Mouse (Mus musculus) right cerebral cortex, postnatal 14 days (tissue): ENCODE measurements around the gene Tef.

ENCODE experiments used
- DNase-seq: peaks from one replicate; pipeline ENCODE4 v3.0.0; 2022

Tef gene

DNA sequence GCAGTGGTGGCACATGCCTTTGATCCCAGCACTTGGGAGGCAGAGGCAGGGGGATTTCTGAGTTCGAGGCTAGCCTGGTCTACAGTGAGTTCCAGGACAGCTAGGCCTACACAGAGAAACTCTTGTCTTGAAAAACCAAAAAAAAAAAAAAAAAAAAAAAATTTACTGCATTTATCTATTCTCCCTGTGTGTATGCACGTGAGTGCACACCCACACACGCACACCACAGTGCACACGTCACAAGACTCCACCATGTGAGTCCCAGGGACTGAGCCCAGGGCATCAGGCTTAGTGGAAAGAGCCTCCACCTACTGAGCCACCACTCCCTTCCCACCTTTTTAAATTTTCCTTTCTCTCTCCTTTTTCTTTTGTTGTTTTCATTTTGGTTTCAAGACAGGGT lies 28.3 kb downstream of the Tef start:
- no peak for DNase-seq

DNA sequence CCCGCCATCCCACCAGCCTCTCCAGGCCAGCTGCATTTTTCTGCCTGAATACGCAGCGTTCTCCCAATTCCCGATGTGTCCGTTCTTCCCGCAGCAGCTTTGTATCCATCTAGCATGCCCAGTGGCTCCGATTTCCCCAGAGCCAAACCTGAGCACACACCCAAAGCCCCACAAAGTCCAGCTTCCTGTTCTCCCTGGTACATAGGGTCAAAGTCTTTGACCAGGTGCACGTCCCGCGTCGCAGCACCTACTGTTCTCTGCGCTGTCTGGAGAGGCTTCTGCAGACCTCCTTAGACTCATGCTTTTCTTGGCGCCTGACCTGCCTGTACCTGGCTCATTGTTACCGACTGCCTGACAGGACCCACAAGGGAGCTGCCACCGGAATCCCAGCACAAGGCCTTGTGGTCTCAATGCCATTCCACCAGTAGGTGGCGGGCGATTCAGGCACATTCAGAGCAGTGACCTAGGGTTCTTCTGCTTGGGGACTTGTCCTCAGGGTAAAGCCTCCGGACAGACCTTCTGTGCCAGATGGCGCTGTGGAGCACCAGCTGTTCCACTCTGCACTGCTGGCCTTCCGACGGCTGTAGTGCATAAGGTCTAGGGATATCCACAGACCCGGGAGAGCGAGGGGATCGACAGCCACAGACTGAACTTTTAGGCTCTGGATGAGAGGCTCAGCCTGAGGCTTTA lies 29.1 kb downstream of the Tef start:
- DNase-seq = peak; percentile 90

DNA sequence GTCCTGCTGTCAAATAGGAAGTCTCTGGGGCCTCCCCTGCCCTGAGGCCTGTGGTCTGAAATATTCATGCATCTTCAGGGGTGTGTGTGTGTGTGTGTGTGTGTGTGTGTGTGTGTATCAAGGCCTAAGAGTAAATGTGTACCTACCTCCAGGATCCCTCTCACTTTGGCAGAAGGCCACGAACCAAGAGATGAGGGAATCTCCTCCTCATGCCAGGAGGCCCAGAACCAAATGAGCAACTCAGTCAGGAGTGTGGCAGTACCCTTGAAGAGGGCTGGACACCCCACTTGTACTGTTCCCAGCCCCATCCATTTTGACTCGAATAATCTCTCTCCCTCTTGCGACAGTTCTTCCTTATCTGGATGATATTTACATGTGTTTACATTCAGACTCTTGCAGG lies 30.0 kb downstream of the Tef start:
- no peak for DNase-seq

DNA sequence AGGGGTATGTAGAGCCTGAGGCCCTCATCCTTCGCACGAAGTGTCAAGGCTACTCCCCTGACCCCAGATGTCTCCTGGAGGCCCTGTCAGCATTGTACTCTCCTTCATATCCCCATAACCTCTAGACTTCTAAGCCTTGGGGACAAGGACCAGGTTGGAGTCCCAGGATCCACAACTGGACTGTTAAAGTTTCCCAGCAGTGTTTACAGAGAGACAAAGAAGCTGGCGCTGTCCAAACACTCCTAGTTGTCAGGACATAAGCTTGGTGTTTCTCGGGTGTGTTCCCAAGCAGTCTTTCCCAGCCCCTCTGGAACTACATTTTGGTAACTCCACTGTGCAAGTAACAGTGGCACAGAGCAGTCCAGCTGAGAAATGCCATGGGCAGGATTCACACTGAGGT lies 31.3 kb downstream of the Tef start:
- DNase-seq = no peak

DNA sequence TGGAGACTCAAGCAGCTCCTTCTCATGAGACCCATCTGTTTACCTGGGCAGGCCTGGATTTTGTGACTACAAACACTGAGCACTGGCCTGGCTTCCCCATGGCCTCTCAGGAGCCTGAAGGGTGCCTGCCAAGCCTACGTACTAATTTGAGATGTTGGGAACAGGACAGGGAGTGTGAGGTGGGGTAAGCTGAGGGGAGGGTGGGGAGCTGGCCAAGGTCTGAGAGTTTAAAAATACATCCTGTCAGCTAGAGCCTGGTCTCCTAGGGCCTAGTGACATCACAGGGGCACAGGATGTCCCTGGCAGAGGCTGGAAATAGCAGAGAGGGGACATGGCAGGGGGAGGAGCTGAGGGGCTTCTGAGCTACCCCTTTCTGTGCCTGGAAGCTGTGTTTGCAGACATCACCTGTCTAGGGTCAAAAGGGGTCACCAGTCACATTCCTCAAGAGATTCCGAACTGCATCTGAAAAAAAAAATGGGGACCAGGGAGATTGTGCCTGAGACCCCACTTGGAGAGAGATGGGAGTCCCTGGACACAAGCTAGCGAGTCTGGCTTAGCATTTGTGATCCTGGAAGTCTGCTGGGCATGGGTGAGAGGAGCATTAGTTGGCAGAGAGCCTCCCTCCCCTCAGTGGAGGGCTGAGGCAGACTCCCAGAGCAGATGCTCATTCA lies 32.1 kb downstream of the Tef start:
- DNase-seq = no peak

DNA sequence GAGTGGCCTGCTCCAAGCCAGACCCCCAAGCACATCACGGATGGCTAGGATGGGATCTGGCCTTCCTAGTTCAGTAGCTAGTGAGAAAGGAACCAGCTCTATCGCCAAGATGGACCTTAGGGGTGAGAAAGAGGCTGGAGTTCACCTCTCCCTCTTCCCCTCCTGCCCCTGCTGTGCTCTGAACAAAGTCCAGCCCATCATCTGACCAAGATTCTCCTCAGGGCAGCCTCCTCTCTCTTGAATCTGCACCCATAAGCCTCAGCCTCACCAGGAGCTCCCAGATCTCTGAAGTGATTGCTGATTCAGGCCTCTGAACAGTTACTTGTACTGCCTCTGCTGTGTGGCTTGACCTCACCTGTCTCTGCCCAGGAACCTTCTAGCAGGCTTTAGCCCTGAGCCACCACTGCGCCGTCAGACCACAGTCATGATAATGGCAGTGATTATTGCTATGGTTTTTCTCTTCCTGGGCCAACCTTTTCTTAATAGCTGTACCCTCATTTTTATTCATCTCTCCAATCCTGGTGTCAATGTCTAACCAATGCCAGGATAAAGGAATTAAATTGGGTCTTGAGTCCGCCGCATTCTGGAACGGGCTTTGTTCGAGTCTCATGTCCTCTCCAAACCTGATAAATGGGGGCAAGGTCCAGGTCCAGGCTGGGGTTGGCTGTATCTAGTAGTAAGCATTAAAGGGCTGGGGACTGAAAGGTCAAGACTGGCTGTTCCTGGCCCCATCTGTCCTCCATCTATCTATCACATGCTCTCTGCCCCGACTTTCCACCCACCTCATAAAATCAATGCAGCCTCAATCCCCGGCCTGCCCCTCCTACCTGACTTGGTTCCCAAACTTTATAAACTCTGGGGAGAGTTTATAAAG lies 33.0 kb downstream of the Tef start:
- DNase-seq = no peak

DNA sequence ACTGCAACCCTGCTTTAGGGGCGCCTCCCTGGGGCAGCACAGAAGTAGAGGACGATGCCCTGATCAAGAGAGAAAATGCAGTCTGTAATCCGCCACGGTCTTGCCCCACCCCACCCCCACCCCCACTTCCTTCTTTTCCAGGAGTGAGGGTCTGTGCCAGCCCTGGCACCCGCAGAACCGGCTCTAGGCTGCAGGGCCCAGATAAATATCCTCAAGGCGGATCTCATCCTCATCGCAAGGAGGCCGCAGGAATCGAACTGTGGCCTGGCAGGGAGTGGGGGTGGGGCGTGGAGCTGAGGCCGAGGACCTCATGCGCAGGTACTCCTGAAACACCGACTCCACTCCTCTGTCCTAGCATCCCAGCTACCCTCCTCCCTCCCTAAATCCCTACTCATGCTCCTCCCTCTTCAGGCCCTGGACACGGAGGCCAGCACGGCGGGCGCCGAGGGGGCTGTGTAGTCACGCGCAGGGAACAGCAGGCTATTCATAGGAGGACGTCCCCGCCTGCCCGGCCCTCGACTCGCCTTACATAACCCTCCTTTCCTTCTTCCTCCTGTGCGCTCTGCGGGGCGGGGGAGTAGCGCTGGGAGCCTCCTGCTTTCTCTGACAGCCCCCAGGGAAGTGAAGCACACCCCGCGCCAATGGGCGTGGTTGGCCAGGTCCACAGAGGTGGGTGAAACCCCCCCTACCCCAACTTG lies 34.1 kb downstream of the Tef start:
- DNase-seq = peak; percentile 86

DNA sequence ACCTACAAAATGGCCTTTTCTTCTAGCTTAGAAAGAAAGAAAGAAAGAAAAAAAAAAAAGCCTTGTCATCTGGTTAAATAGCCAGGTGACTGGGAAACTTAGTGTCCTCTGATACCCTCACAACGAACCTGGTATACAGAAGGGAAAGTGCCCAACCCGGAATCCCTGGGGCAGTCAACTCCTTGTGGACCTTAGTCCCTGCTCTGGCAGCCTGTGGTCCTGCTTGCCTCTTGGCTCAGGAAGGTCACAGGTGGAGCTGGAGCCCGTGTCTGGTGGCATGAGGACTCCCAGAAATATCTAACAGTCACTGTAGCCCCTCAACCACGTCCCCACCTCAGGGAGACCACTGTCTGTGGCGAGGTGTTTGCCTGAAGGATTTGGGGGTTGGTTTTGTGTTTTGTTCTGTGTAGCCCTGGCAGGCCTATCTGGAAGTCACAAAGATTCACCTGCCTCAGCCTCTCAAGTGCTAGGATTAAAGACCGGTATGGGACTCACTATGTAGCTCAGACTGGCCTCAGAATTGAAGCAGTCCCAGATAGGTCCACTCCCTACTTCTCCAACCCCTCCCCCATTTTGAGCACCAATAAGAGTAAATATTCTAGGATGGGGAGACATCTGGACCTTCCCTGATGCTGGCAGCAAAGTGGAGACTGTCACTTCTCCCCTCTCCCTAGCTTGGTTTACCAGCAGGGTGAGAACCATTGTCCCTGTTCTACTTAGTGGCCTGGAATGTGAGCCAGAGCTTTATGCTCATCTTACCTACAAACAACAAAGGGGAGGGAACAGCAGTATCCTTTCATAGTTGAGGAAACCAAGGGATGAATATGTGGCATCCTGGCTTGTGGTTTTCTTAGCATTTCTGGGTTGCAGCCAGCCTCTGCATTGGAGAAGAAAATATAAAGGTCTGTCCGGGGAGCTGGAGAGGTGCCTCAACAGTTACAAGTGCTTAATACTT lies 35.0 kb downstream of the Tef start:
- no peak for DNase-seq

DNA sequence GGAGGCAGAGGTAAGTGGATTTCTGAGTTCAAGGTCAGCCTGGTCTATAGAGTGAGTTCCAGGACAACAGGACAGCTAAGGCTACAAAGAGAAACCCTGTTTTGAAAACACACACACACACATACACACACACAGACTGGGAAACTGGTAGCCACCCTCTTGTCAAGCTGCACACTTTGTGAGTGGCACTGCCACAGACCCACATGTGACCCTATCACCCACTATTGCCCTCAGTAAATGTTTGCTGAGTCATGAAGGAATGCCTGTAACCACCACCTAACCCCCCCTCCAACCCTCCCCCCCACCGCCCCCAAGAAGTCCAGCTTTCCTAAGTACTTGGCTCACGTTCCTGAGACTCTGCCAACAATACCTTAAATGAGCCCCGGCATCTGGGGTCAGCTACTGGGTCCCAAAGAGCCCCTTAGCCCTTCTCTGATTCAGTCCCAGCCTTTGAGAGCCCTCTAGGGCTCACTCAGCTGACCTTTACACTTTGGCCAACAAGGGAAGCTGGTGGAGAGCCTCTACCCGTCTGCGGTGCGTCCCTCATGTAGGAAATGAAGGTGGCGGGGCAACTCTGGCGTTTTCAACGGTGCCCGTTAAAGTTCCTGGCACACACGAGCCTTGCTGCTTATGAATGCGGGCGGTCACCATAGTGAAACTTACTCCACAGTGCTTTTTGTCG lies 36.5 kb downstream of the Tef start:
- no peak for DNase-seq

DNA sequence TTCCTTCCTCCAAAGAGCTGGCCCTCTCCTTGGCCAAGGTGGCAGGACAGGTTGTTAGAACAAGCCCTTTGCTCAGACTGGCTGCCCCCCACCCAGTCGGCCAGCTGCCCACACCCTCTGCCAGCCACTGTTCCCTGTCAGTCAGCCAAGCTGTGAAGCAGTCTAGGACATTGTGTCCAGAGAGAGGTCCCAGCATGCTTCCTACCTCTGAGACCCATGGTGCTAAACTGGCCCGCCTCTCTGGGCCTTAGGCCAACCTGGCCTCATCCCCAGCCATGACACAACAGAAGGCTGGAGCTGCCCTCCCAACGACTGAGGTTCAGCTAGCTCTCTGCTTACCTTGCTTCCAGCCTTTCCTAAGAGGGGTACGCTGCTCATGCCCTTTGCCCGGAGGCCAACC lies 37.4 kb downstream of the Tef start:
- peak; percentile 40 for DNase-seq

DNA sequence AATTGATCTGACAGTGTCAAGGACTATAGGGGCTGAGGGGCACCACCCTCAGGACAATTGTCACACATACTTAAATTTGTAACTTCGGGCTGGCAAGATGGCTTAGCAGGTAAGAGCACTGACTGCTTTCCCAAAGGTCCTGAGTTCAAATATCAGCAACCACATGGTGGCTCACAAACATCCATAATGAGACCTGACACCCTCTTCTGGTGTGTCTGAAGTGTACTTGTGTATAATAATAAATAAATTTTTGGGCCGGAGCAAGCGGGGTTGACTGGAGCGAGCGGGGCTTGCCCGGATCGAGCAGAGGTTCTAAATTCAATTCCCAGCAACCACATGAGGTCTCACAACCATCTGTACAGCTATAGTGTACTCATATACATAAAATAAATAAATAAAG lies 38.1 kb downstream of the Tef start:
- DNase-seq = no peak

DNA sequence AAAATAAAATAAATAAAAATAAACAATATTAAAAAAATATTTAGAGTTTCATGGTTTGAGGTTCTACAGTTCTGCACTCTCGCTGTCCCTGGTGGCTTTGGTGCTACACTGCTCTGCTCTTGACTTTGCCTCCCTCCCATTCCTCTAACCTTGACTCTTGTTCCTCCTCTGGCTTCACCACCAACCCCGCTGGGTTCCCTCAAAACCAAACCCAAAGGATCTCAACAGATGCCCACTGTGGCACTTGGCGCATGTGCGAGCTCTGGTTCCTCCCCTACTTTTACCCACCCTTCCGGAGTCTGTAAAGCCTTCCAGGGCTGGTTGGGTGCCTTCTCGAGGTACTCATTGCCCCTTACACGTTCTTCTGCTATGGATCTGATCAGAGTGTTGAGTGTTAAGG lies 40.1 kb downstream of the Tef start:
- no peak for DNase-seq

DNA sequence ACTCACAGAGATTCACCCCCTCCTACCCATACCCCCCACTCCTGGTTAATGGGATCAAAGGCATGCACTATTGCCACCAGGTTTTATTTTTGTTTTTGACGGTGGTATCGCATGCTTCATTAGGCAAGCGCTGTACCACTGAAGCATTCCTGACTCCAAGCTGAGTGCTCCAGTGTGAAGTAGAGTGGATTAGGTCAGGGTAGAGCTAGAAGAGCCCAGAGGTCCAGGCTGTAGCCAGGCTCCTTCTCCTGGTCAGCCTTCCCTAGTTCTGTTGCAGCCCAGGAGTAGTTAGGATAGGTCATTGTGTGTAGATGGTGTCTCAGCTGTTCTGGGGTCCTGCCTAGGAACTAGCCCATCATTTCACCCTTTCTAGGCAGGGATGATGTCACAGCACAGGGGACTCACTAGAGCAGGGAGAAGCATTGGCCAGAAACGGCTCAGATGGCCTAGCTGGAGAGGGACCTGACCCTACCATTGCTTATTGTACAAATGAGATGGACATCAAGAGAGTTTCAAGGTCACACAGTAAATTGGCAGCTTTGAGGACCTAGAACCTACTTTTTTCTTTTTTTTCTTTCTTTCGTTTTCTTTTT lies 42.9 kb downstream of the Tef start:
- no peak for DNase-seq

DNA sequence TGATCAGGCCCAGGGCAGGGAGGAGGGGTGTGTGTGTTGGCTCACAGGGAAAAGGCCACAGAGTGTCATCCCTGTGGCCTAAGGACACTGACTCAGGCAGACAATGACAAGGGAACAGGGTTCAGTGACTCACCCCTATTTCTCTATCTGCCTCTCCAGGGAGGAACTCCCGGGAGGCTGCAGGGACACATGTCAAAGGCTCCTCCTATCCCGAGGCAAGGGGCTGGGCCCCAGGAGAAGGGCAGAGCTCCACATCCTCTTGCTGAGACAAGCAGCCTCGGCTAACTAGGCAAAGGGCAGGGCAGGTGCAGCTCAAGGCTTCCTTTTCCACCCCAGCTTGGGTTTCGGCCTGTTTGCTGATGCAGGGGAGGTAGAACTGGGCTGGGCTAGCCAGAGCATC lies 43.5 kb downstream of the Tef start:
- DNase-seq = no peak

DNA sequence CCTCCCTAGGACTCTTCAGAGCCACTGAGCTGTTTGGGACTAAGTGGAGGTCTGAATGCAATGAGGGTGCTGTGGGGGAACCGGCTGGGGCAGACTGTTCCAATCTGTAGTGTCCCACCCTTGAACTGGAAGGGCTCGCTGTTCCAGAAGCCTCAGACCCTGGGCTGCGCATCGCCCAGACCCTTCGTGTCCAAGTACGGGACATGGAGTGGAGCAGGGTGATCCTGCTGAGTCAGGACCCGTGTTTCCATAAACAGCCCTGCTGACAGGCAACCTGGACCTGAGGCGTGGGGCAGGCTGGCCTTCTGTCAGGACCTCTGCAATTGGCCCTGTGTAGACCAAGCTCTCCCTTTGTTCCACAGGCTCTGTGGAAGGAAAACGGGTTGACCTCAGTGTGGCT lies 44.5 kb downstream of the Tef start:
- DNase-seq = no peak

DNA sequence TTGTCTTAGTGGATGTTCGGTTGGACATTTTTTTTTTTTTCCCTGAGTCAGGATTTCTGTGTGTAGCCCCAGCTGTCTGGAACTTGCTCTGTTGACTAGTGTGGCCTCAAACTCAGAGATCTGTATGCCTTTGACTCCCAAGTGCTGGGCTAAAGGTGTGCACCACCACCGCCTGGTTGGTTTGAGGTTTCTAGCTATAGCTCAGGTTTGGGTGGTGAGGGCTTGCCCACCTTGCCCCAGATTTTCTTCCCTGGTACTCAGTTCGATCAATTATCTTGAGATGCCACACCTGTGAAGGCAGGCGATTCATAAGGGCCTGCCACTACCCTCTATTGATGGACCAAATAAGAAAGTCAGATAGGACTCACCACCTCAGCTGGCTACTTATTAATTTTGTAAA lies 44.9 kb downstream of the Tef start:
- no peak for DNase-seq

DNA sequence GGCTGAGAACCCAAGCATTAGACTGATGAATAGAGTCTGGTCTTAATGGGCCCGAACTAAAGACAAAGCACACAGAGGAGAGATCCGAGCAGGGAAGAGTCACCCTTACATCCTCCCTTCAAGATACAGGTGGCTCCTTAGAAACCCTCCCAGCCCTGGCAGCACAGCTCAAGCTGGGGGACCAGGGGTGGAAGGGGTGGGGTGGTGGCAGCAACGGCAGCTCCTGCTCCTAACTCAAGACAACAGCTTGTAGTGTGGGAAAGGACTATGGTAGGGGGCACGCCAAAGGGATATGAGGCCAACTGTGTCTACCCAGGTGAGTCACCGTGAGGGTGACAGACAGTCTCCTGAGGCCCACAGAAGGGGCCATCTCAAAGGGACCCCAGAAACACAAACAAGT lies 45.6 kb downstream of the Tef start:
- no peak for DNase-seq

DNA sequence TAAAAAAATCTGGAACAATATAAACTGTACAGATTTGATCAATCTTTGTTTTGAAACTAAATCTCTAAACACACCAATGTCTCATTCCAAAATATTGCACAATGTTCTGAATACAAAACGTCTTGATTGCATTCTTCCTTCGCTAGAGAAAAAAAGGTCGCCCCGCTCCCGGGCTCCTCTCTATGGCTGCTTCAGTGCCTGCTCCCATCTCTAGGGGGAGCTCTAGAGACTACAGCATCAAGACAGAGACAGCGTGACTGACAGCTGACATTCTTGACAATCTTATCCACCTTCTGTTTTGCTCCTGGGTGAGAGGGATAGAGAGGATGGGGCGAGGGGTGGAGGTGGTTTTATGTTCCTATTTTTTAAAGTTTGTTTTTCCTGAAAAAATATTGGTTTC lies 46.1 kb downstream of the Tef start:
- peak; percentile 51 for DNase-seq

DNA sequence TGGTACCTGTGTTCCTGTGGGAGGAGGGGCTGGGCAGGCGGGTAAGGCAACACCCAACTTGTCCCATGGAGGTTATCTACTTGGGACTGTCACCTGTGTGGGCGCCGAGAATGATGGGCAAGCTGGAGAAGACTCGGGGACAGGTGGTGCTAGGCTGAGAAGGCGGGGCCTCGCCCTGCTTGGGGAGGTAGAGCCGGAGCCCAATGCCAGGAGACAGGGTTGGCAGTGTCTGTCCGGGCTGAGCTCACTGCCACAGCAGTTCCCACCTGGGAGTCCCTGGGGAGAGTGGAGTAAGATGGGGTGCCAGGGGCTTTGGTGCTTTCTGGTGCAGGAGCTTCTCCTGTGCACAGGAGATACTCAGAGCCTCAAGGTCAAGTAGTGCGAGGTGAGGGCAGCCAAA lies 46.9 kb downstream of the Tef start:
- DNase-seq = no peak

DNA sequence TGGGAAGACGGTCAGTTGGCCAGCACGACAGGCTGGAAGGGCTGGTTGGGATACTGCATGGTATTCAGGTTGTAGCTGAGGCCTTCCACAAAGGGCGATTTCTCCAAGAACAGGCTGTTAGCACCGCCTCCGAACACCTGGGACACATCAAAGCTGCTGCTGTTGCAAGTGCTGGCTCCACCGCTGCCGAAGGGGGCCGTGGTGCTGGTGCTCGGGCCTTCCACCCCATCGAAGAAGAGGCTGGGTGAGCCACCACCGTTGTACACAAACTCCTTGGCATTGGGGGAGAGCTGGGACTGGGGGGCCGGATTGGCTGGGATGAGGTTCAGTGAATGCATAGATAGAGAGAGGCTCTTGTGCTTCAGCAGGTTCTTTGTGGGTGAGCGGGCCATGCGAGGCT lies 48.5 kb downstream of the Tef start:
- DNase-seq = no peak

DNA sequence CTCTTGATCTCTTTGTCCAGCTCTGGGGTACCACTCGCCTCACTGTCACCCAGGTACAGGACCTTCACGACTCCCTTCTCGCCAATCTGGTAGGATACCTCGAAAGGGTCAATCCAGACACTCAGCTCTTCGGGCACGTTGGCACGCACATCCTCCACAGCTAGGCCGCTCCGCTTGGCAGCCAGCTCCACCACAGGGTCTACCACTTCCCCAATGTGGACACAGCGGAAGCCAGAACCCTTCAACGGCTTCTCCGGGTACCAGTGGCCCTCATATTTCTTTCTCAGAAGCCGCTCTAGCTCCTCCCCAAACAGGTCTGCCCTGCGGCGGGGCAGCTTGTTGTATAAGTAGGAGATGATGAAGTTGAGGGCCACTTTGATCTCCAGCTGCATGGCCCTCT lies 49.2 kb downstream of the Tef start:
- no peak for DNase-seq
